Mouse (Mus musculus) cerebellum, adult 2 months (tissue): ENCODE measurements around the gene Tbc1d7.
A peak's percentile ranks its signal among the peaks of the same experiment; 100 is the strongest.

Experiments used
- CTCF ChIP-seq: fragments of 200-500 bp; IDR thresholded peaks from 2 replicates; pipeline ENCODE4 v1.5.1; 2011; ENCODE audit warnings: low read depth, mild to moderate bottlenecking, control low read depth, low read length, moderate library complexity, borderline replicate concordance; ENCODE audit not compliant: insufficient read depth
- POLR2A ChIP-seq: fragments of 200-500 bp; IDR thresholded peaks from 2 replicates; pipeline ENCODE4 v1.6.1; 2011; ENCODE audit warnings: low read length, control low read depth, borderline replicate concordance; ENCODE audit not compliant: insufficient read depth

GRCm38 (mm10) chr13:43112280-43112679 lies 59.0 kb downstream of the Tbc1d7 start:
- TF ChIP-seq CTCF, result 0 out of 2 replicates have a peak, but pooled peaks have one; percentile 12
- no peak for TF ChIP-seq POLR2A
